Mouse (Mus musculus) stomach, embryonic 14.5 days (tissue): ENCODE data around the gene Map7. TPM values are rescaled to one million over a fixed set of nuclear protein-coding genes. Genes with fewer than 3 reads are reported as not detected.
A peak's percentile ranks its signal among the peaks of the same experiment; 100 is the strongest.

Experiments used
- ATAC-seq: fragments of 200-750 bp; cut with Nextera tagmentation; 2 replicates; pipeline ENCODE4 v1.8.0; 2017; ENCODE audit warnings: low read depth, moderate TSS enrichment; ENCODE audit not compliant: insufficient number of reproducible peaks, insufficient read depth, low FRiP score
- H3K27ac ChIP-seq: fragments of 300-500 bp; sonication (generic); 2 replicates; pipeline ENCODE4 v1.5.1; 2014; ENCODE audit warnings: mild to moderate bottlenecking, low read length, moderate library complexity, mixed read lengths
- H3K27me3 ChIP-seq: fragments of 300-500 bp; sonication (generic); 2 replicates; pipeline ENCODE4 v1.6.1; 2014; ENCODE audit warnings: low read length, control low read depth, mixed read lengths; ENCODE audit not compliant: control insufficient read depth, insufficient read depth
- H3K36me3 ChIP-seq: fragments of 300-500 bp; sonication (generic); 2 replicates; pipeline ENCODE4 v1.6.1; 2014; ENCODE audit warnings: mild to moderate bottlenecking, control low read depth, low read length, moderate library complexity, mixed read lengths; ENCODE audit not compliant: control insufficient read depth, insufficient read depth
- H3K4me1 ChIP-seq: fragments of 300-500 bp; sonication (generic); 2 replicates; pipeline ENCODE4 v1.6.1; 2014; ENCODE audit warnings: low read length, control low read depth, mixed read lengths; ENCODE audit not compliant: control insufficient read depth, insufficient read depth
- H3K4me2 ChIP-seq: fragments of 300-500 bp; sonication (generic); replicated peaks from 2 replicates; pipeline ENCODE4 v1.6.1; 2014; ENCODE audit warnings: low read depth, low read length, control low read depth
- H3K4me3 ChIP-seq: fragments of 300-500 bp; sonication (generic); 2 replicates; pipeline ENCODE4 v1.5.1; 2014; ENCODE audit warnings: low read depth, low read length, control low read depth
- H3K9ac ChIP-seq: fragments of 300-500 bp; sonication (generic); replicated peaks from 2 replicates; pipeline ENCODE4 v1.6.1; 2014; ENCODE audit warnings: low read depth, mild to moderate bottlenecking, control low read depth, low read length, moderate library complexity, mixed read lengths
- H3K9me3 ChIP-seq: fragments of 300-500 bp; sonication (generic); 2 replicates; pipeline ENCODE4 v1.6.1; 2016; ENCODE audit warnings: low read depth, low read length, control low read depth; ENCODE audit not compliant: control insufficient read depth
- WGBS: fragments of 180-500 bp; shearing (Covaris S2); extraction: QIAGEN DNeasy Blood & Tissue Kit; methylation state at CpG from one replicate; pipeline ENCODE4 v1.1.7; 2014; 5-methylcytosine and 5-hydroxymethylcytosine counted together
- polyA plus RNA-seq: library from polyadenylated mRNA; unstranded; fragments of >200 nt; fragmentation: Nextera tagmentation; extraction: Ambion mirVana; gene quantifications from 2 replicates; pipeline ENCODE4 v1.2.1, GENCODE M21; 2014

The Map7 gene
- polyA plus RNA-seq, 1 experiment from 2014 or later = 12.0 TPM

DNA sequence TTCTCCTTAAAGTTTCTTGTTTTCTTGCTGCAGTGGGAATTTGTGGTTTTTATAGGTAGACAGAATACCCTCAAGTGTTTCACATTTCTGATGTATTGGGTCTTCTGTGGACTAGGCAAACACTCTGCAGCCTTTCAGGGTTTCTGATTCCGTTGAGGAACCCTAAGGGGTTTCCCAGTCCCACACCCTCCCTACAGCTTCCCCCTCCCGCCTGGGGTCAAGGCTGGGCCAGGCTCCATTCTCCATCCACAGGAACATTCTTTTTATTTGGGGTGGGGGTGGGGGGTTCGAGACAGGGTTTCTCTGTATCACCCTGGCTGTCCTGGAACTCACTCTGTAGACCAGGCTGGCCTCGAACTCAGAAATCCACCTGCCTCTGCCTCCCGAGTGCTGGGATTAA lies 150.8 kb downstream of the Map7 start:
- Histone ChIP-seq H3K4me2 (no peak overlapping the region), H3K9ac (no peak overlapping the region), H3K27ac (no peak overlapping the region), H3K4me1 (no peaks in the 10 kb centered on the region), H3K27me3 (no peaks in the 10 kb centered on the region), H3K36me3 (no peaks in the 10 kb centered on the region), H3K9me3 (no peaks in the 10 kb centered on the region), H3K4me3 (no peak overlapping the region)
- 75% methylated on average over 5 of the region's 5 CpGs for WGBS
- ATAC-seq = no peak

DNA sequence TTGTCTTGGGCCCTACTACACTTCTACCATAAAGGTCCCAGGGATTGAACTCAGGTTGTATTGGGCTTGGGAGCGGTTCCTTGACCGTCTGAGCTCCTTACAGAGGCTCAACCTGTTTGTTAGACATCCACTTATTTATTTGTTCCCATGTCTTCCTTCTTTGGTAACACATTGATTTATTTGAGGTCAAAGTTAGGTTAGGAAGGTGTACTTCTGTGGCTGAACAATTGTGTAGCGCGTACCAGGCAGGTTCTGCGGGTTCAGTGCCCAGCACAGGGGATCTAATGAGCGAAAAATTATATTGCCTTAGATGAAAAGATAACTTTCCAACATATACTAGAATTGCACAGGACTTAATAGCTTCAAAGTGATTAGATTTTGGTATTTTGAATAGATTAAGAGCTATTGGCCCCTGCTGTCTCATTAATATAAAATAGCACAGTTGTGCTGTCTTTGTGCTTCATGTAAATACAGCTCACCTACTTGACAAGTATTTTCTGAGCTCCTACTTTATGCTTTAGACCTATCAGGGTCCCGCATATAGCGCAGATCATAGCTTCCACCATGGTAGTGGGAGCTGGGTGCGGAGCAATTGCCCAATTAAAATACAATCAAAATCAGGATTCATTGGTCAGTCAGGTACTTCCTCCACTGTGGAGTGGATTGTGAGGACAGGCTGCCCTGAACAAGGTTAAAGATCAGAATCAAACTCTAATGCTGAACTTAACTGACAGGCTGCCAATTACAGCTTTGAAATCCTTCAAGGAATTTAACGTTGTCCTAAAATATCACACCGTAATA lies 162.9 kb downstream of the Map7 start:
- Histone ChIP-seq H3K4me3 (peak overlapping the region; percentile 92), H3K9me3 (no peaks in the 10 kb centered on the region), H3K9ac (peak overlapping the region; percentile 55), H3K4me1 (peaks cover 9% of the 10 kb centered on the region; the same call in 1 of the 2 replicates), H3K36me3 (no peaks in the 10 kb centered on the region), H3K4me2 (peak overlapping the region; percentile 54), H3K27me3 (no peaks in the 10 kb centered on the region), H3K27ac (peak overlapping the region; percentile 98)
- no peak for ATAC-seq
- WGBS = 39% methylated on average over 11 of the region's 11 CpGs

DNA sequence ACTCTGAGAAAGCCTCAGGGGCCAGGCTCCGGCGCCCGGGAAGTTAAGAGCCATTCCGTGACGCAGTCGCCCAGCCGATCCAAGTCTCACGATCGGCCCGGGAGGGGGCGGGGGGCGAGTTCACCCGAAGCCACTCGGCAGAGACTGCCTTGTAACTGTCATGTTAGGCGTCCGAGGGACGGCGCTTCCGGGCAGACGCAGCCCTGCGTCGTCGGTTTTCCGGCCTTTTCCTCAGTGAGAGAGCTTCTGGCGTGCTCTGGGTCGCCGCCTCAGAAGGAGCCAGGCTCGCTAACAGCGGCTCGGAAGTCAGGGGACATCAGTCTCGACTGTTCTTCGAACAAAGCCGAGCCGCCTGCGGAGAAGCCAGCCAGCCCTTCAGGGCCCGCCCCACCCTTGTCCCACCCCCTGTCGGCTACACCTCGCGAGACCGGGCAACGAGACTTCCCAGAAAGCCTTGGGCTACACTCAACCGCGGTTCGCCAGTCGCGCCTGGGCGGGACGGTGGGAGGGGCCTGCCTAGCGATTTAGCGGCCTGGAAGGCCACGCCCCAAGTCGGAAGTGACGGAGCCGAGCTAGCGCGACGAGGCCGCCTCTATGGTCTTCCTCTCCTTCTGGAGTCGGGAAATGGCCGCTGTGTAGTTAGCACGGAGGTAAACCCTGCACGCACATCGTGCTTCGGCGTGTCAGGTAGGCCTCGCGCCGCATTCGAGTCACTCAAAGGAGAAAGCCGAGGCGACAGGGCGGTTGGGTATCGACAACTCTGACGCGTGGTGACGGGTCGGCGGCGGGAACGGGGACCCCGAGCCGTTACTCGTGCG lies 163.9 kb downstream of the Map7 start, which contains the start of gene Bclaf1:
TSS of gene Bclaf1 (plus strand) at position 552 of the 818 bp plus-strand sequence.
- Histone ChIP-seq H3K27me3 (no peaks in the 10 kb centered on the region), H3K4me2 (peak within 1 kb of the TSS; percentile 57), H3K27ac (peak within 1 kb of the TSS; percentile 98), H3K36me3 (no peaks in the 10 kb centered on the region), H3K9me3 (no peaks in the 10 kb centered on the region), H3K4me3 (peak within 1 kb of the TSS; percentile 92), H3K9ac (peak within 1 kb of the TSS; percentile 93), H3K4me1 (peaks cover 9% of the 10 kb centered on the region; the same call in 1 of the 2 replicates)
- under 1% methylated on average over 83 of the region's 84 CpGs for WGBS
- ATAC-seq = peak; percentile 99

DNA sequence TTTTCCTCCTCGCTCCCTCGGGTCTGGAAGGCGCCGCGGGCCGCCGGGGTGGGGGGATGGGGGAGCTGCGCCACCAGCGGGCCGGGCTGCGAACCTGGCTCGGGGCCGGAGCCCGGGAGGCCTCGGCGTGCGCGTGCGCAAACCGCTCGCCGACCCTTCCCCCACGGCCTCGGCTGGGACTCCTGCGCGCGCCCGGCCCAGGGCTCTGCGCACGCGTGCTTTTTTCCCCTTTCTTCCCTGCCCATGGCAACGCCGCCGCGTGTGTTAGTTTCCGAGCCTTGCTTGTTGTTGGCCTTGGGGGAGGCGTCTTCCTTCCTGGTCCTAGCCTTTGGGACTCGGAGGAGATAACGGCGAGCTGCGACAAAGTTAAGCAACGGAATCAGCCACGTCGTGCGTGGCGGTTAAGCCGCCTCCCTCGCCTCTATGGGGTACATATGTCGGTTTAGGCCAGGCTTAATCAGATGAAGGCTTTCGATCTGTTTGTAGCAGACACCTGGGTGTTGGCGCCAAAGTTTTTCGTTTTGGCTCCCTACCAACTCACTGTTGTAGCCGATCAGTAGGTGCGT lies 164.5 kb downstream of the Map7 start:
- WGBS = under 1% methylated on average over 52 of the region's 54 CpGs
- peak; percentile 68 for ATAC-seq
- H3K27me3 ChIP-seq = no peaks in the 10 kb centered on the region

DNA sequence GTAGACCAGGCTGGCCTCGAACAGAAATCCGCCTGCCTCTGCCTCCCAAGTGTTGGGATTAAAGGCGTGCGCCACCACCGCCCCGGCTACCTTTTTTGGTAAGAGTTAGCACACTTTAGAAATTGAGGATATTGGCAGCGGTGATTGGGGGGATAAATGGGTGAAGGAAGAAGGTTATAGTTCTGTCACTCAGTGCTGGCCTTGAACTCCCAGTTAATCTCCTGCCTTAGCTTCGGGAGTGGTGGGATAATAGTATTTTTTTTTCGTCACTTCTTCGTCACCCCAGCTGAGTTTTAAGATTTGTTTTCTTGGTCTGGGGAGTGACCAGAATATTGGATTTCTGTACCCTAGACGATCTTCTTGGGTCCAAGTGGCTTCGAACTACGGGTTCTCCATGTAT lies 165.2 kb downstream of the Map7 start:
- Histone ChIP-seq H3K9ac (peak overlapping the region; percentile 93; the same call in 1 of the 2 replicates), H3K27ac (peak overlapping the region; percentile 98; the same call in 1 of the 2 replicates), H3K4me1 (peaks cover 9% of the 10 kb centered on the region; the same call in 1 of the 2 replicates), H3K4me3 (peak overlapping the region; percentile 92), H3K27me3 (no peaks in the 10 kb centered on the region), H3K36me3 (peaks cover 9% of the 10 kb centered on the region; the same call in 1 of the 2 replicates), H3K4me2 (peak overlapping the region; percentile 57), H3K9me3 (no peaks in the 10 kb centered on the region)
- 47% methylated on average over 13 of the region's 13 CpGs for WGBS
- ATAC-seq = no peak

More for the DNA sequence above, 164.5 kb downstream of the Map7 start:
- Histone ChIP-seq H3K9me3 (no peaks in the 10 kb centered on the region), H3K4me2 (peak overlapping the region; percentile 57), H3K4me1 (peaks cover 9% of the 10 kb centered on the region; the same call in 1 of the 2 replicates), H3K4me3 (peak overlapping the region; percentile 92), H3K36me3 (peaks cover 3% of the 10 kb centered on the region; the same call in 1 of the 2 replicates), H3K27ac (peak overlapping the region; percentile 98), H3K9ac (peak overlapping the region; percentile 93)

DNA sequence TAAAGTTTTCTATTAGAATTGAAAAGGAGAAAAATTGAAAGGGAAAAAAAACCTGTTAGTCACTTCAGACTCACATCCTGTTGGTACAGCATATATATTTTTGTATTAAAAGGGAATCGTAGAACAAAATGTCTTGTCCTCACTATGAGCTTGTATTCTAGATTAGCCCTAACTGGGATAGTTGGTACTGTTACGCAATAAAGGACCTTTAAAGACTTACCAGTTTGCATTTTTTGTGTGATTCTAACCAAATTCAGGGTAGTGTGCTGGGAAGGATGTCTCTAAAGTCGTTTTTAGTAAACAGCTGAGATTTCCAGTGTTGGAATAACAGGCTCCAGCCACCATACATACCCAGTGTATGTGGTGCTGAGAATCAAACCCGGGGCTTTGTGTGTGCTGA lies 165.7 kb downstream of the Map7 start:
- 86% methylated on average over 4 of the region's 4 CpGs for WGBS
- Histone ChIP-seq H3K36me3 (peaks cover 10% of the 10 kb centered on the region; the same call in 1 of the 2 replicates), H3K4me2 (peak overlapping the region; percentile 57), H3K4me3 (no peak overlapping the region), H3K27me3 (no peaks in the 10 kb centered on the region), H3K9me3 (no peaks in the 10 kb centered on the region), H3K9ac (no peak overlapping the region), H3K4me1 (peaks cover 9% of the 10 kb centered on the region; the same call in 1 of the 2 replicates), H3K27ac (no peak overlapping the region)
- ATAC-seq = no peak

DNA sequence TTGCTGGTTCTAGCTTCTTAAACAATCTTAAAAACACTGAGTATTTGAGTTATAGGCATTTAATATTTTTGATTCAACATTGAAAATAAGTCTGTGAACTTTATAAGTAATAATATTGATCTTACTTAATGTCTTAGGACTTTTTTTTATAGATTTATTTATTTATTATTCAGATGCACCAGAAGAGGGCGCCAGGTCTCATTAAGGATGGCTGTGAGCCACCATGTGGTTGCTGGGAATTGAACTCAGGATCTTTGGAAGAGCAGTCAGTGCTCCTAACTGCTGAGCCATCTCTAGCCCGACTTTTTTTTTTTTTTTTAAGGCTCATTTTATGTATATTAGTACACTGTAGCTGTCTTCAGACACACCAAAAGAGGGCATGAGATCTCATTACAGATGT lies 166.5 kb downstream of the Map7 start:
- no peak overlapping the region for H3K4me2 ChIP-seq
- peaks cover 9% of the 10 kb centered on the region; the same call in 1 of the 2 replicates for H3K4me1 ChIP-seq
- H3K27ac ChIP-seq = no peak overlapping the region
- no peak overlapping the region for H3K9ac ChIP-seq
- 54% methylated on average over 2 of the region's 2 CpGs for WGBS
- H3K4me3 ChIP-seq = no peak overlapping the region
- ATAC-seq = no peak
- peaks cover 10% of the 10 kb centered on the region; the same call in 1 of the 2 replicates for H3K36me3 ChIP-seq
- H3K9me3 ChIP-seq = no peaks in the 10 kb centered on the region
- no peaks in the 10 kb centered on the region for H3K27me3 ChIP-seq

DNA sequence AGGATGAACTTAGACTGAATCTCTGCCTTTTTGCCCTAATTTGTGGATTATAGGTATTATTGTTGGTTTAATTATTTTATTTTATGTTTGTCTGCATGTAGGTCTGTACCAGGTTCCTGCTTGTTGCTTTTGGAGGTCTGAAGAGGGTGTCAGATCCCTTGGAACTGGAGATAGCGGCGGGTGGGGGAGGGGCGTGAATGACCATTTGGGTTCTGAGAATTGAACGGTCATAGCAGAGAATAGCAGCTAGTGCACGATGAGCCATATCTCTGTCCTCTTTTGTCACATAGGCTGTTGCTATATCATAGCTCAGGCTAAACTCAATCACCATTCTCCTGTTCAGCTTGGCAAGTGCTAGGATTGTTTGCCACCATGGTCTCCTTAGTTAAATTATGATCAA lies 169.2 kb downstream of the Map7 start:
- Histone ChIP-seq H3K4me3 (no peak overlapping the region), H3K36me3 (peaks cover 21% of the 10 kb centered on the region; the same call in 1 of the 2 replicates), H3K27ac (no peak overlapping the region), H3K4me2 (no peak overlapping the region), H3K9ac (no peak overlapping the region), H3K9me3 (no peaks in the 10 kb centered on the region), H3K27me3 (no peaks in the 10 kb centered on the region), H3K4me1 (peaks cover 9% of the 10 kb centered on the region; the same call in 1 of the 2 replicates)
- 84% methylated on average over 5 of the region's 5 CpGs for WGBS
- ATAC-seq = no peak
